Mouse (Mus musculus): Measurements from ENCODE around the gene Bpifc. TPM values are rescaled to one million over a fixed set of nuclear protein-coding genes. Genes with fewer than 3 reads are reported as not detected.
A peak's percentile ranks its signal among the peaks of the same experiment; 100 is the strongest.

Bpifc gene
- not detected for polyA plus RNA-seq (2012; fragmentation: generic; extraction: Trizol)
- long read RNA-seq, experiment 1, result 0 reads
- long read RNA-seq, experiment 2, result 0 reads

DNA sequence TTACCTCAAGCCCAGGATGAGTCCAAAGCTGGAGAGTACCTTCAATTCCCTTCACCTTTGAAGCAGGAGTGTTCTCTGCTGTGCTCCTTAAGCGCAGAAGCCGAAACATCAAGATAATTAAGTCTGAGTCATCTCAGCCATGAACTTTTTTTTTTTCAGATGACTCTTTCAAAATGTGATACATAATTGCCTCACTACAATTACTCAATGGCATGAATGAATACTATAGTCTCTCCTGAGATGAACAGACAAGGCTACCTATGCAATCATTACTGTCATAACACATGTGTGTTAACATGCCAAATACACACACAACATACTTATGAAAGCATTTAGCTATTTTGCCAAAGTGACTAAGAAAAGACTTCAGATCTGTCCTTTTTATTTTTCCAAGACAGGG, at the start of gene Bpifc:
Bpifc (minus strand) TSS at position 115 of the 400 bp plus-strand sequence.
- no peaks in the 10 kb centered on the region for H3K79me2 ChIP-seq (ENCODE audit: control insufficient read depth, insufficient read depth)
- TF ChIP-seq USF1 (IDR thresholded peaks at IDR 0.05; ENCODE audit: low read depth) (no peak), MAX (IDR thresholded peaks at IDR 0.05) (no peak), MYOD1 (IDR thresholded peaks at IDR 0.05; ENCODE audit: control insufficient read depth, insufficient read length, low read depth) (no peak), CEBPB (IDR thresholded peaks at IDR 0.05; ENCODE audit: low read depth) (no peak), CTCF (IDR thresholded peaks at IDR 0.05; ENCODE audit: control insufficient read depth, insufficient read depth, insufficient read length) (no peak), FOSL1 (IDR thresholded peaks at IDR 0.05; ENCODE audit: insufficient read depth, low read length, poor library complexity, severe bottlenecking) (no peak), MYOG (IDR thresholded peaks at IDR 0.05; ENCODE audit: control insufficient read depth, extremely low read depth, insufficient read length) (no peak)

DNA sequence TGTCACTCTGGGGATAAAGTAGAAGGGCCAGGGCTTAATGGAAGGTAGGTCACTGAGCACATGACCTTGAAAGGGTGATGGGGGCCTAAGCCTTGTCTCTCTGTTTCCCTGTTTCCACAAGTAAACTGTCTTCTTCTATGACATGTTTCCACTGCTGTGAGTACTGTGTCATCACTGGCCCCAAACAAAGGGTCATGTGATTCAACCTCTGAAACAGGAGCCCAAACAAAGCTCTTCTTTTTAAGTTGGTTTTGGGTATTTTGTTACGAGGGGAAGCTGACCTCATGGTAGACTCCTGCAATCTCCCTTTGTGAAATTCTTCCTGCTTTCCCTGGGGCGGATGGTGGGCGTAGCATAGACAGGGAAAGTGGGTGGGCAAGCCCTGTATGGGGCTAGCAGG, 48.6 kb upstream of the Bpifc start:
- H3K79me3 ChIP-seq (ENCODE audit: low read depth), result no peaks in the 10 kb centered on the region
- TF ChIP-seq FOSL1 (IDR thresholded peaks at IDR 0.05; ENCODE audit: insufficient read depth, low read length, poor library complexity, severe bottlenecking) (no peak), MAX (IDR thresholded peaks at IDR 0.05) (no peak), CEBPB (IDR thresholded peaks at IDR 0.05; ENCODE audit: low read depth) (no peak), MYOD1 (IDR thresholded peaks at IDR 0.05; ENCODE audit: control insufficient read depth, insufficient read length, low read depth) (no peak), MYOG (IDR thresholded peaks at IDR 0.05; ENCODE audit: control insufficient read depth, extremely low read depth, insufficient read length) (no peak), USF1 (IDR thresholded peaks at IDR 0.05; ENCODE audit: low read depth) (peak; percentile 55), CTCF (IDR thresholded peaks at IDR 0.05; ENCODE audit: control insufficient read depth, insufficient read depth, insufficient read length) (no peak)
- no peak overlapping the region for H3ac ChIP-seq (ENCODE audit: control insufficient read depth, insufficient read length, low read depth)
- H3K36me3 ChIP-seq (ENCODE audit: control insufficient read depth, insufficient read depth), result no peaks in the 10 kb centered on the region
- H3K4me3 ChIP-seq (ENCODE audit: insufficient read depth, poor library complexity, severe bottlenecking), result no peak overlapping the region
- no peaks in the 10 kb centered on the region for H3K27me3 ChIP-seq (ENCODE audit: control insufficient read depth, insufficient read depth, insufficient read length)
- no peaks in the 10 kb centered on the region for H3K79me2 ChIP-seq (ENCODE audit: control insufficient read depth, insufficient read depth)

More for the DNA sequence above, at the start of gene Bpifc:
- Histone ChIP-seq H3K27me3 (ENCODE audit: control insufficient read depth, insufficient read depth, insufficient read length) (peaks cover 20% of the 10 kb centered on the region), H3K36me3 (ENCODE audit: control insufficient read depth, insufficient read depth) (no peaks in the 10 kb centered on the region), H3K79me3 (ENCODE audit: low read depth) (no peaks in the 10 kb centered on the region), H3K4me3 (ENCODE audit: insufficient read depth, poor library complexity, severe bottlenecking) (no peak within 1 kb of the TSS), H3ac (ENCODE audit: control insufficient read depth, insufficient read length, low read depth) (no peak within 1 kb of the TSS)

GRCm38 (mm10) chr10:86057712-86058111, 46.0 kb upstream of the Bpifc start:
- no peak for TF ChIP-seq CTCF (IDR thresholded peaks at IDR 0.05; ENCODE audit: control insufficient read depth, insufficient read depth, insufficient read length)
- no peak for TF ChIP-seq CEBPB (IDR thresholded peaks at IDR 0.05; ENCODE audit: low read depth)
- TF ChIP-seq MYOG (IDR thresholded peaks at IDR 0.05; ENCODE audit: control insufficient read depth, extremely low read depth, insufficient read length), result no peak
- TF ChIP-seq FOSL1 (IDR thresholded peaks at IDR 0.05; ENCODE audit: insufficient read depth, low read length, poor library complexity, severe bottlenecking), result no peak
- Histone ChIP-seq H3K79me2 (ENCODE audit: control insufficient read depth, insufficient read depth) (no peaks in the 10 kb centered on the region), H3K4me3 (ENCODE audit: insufficient read depth, poor library complexity, severe bottlenecking) (no peak overlapping the region), H3ac (ENCODE audit: control insufficient read depth, insufficient read length, low read depth) (no peak overlapping the region), H3K79me3 (ENCODE audit: low read depth) (no peaks in the 10 kb centered on the region), H3K27me3 (ENCODE audit: control insufficient read depth, insufficient read depth, insufficient read length) (no peaks in the 10 kb centered on the region), H3K36me3 (ENCODE audit: control insufficient read depth, insufficient read depth) (no peaks in the 10 kb centered on the region)

- Histone ChIP-seq H3K79me3 (ENCODE audit: low read depth) (no peaks in the 10 kb centered on the region), H3K27me3 (ENCODE audit: control insufficient read depth, insufficient read depth, insufficient read length) (no peaks in the 10 kb centered on the region), H3ac (ENCODE audit: control insufficient read depth, insufficient read length, low read depth) (no peak overlapping the region), H3K79me2 (ENCODE audit: control insufficient read depth, insufficient read depth) (no peaks in the 10 kb centered on the region), H3K36me3 (ENCODE audit: control insufficient read depth, insufficient read depth) (no peaks in the 10 kb centered on the region), H3K4me3 (ENCODE audit: insufficient read depth, poor library complexity, severe bottlenecking) (no peak overlapping the region)
- no peak for TF ChIP-seq MAX (IDR thresholded peaks at IDR 0.05)
- no peak for TF ChIP-seq MYOG (IDR thresholded peaks at IDR 0.05; ENCODE audit: control insufficient read depth, extremely low read depth, insufficient read length)
- no peak for TF ChIP-seq CTCF (IDR thresholded peaks at IDR 0.05; ENCODE audit: control insufficient read depth, insufficient read depth, insufficient read length)
- no peak for TF ChIP-seq CEBPB (IDR thresholded peaks at IDR 0.05; ENCODE audit: low read depth)
- TF ChIP-seq USF1 (IDR thresholded peaks at IDR 0.05; ENCODE audit: low read depth), result no peak
- no peak for TF ChIP-seq FOSL1 (IDR thresholded peaks at IDR 0.05; ENCODE audit: insufficient read depth, low read length, poor library complexity, severe bottlenecking)
- no peak for TF ChIP-seq MYOD1 (IDR thresholded peaks at IDR 0.05; ENCODE audit: control insufficient read depth, insufficient read length, low read depth)
Measured at GRCm38 (mm10) chr10:86057286-86057685, 45.6 kb upstream of the Bpifc start.

DNA sequence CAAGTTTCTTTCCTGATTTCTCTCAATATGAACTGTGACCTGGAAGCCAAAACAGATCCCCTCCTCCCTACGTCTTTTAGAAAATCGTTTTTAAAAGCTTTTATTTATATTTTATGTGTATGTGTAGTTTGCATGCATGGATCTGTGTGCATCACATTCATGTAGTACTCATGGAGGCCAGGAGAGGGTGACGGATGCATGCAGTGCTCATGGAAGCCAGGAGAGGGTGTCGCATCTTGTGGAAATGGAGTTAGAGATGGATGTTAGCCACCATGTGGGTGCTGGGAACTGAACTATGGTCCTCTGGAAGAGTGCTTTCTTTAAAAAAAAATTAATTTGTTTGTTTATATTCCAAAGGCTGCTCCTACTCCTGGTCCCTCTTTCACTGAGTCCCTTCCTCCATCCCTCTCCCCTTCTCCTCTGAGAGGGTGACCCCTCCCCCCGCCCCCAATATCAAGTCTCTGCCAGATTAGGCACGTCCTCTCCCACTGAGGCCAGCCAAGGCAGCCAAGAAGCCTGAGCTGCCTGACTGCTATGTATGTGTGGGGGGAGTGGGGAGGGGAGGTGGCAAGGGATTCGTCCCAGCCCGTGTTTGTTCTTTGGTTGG, 44.7 kb upstream of the Bpifc start:
- no peak for TF ChIP-seq MAX (IDR thresholded peaks at IDR 0.05)
- Histone ChIP-seq H3ac (ENCODE audit: control insufficient read depth, insufficient read length, low read depth) (no peak overlapping the region), H3K27me3 (ENCODE audit: control insufficient read depth, insufficient read depth, insufficient read length) (no peaks in the 10 kb centered on the region), H3K79me3 (ENCODE audit: low read depth) (no peaks in the 10 kb centered on the region), H3K36me3 (ENCODE audit: control insufficient read depth, insufficient read depth) (no peaks in the 10 kb centered on the region), H3K79me2 (ENCODE audit: control insufficient read depth, insufficient read depth) (no peaks in the 10 kb centered on the region), H3K4me3 (ENCODE audit: insufficient read depth, poor library complexity, severe bottlenecking) (no peak overlapping the region)

- Histone ChIP-seq H3ac (ENCODE audit: control insufficient read depth, insufficient read length, low read depth) (no peak overlapping the region), H3K27me3 (ENCODE audit: control insufficient read depth, insufficient read depth, insufficient read length) (no peaks in the 10 kb centered on the region), H3K79me3 (ENCODE audit: low read depth) (no peaks in the 10 kb centered on the region), H3K36me3 (ENCODE audit: control insufficient read depth, insufficient read depth) (peaks cover 10% of the 10 kb centered on the region), H3K4me3 (ENCODE audit: insufficient read depth, poor library complexity, severe bottlenecking) (no peak overlapping the region), H3K79me2 (ENCODE audit: control insufficient read depth, insufficient read depth) (no peaks in the 10 kb centered on the region)
- TF ChIP-seq CTCF (IDR thresholded peaks at IDR 0.05; ENCODE audit: control insufficient read depth, insufficient read depth, insufficient read length) (no peak), USF1 (IDR thresholded peaks at IDR 0.05; ENCODE audit: low read depth) (no peak), MAX (IDR thresholded peaks at IDR 0.05) (no peak), MYOD1 (IDR thresholded peaks at IDR 0.05; ENCODE audit: control insufficient read depth, insufficient read length, low read depth) (no peak), MYOG (IDR thresholded peaks at IDR 0.05; ENCODE audit: control insufficient read depth, extremely low read depth, insufficient read length) (no peak), CEBPB (IDR thresholded peaks at IDR 0.05; ENCODE audit: low read depth) (no peak), FOSL1 (IDR thresholded peaks at IDR 0.05; ENCODE audit: insufficient read depth, low read length, poor library complexity, severe bottlenecking) (no peak)
Measured at GRCm38 (mm10) chr10:86052818-86053522, 41.3 kb upstream of the Bpifc start.

Data from C2C12 (cell line).